Mouse (Mus musculus) cortical plate, adult 2 months (tissue): ENCODE results near the gene I830077J02Rik.

Experiments used
- CTCF ChIP-seq: fragments of 200-500 bp; IDR thresholded peaks from 2 replicates; pipeline ENCODE4 v1.5.1; 2011; ENCODE audit warnings: mild to moderate bottlenecking, control low read depth, low read length; ENCODE audit not compliant: insufficient read depth; ENCODE audit errors: extremely low read depth
- POLR2A ChIP-seq: fragments of 200-500 bp; IDR thresholded peaks from 2 replicates; pipeline ENCODE4 v1.6.1; 2011; ENCODE audit warnings: mild to moderate bottlenecking, low read length, control low read depth; ENCODE audit not compliant: insufficient read depth; ENCODE audit errors: extremely low read depth

DNA sequence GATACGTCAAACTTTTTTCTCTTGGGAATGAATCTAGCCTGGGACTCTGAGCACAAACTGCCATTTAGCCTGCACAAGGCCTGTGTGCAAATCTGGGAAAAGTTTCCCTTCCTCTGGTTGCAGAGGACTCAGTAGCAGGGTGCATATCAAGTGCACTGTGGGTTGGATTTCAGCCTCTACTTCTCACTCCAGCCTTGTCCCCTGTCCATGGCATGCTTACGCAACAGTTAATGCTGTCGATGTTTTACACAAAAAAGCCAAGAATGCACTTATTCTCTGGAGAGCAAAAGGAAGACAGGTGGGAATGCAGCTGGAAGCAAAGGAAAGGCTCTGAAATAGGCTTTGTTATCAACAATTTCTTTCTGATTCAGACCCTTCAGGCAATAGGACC lies 14.1 kb downstream of the I830077J02Rik start:
- no peak for TF ChIP-seq CTCF
- TF ChIP-seq POLR2A: no peak
